Mouse (Mus musculus): ENCODE results near the gene Agtr2. TPM values are rescaled to one million over a fixed set of nuclear protein-coding genes. Genes with fewer than 3 reads are reported as not detected.
"Not testable (repeated sequence)": the region's sequence is repeated elsewhere in the genome, so short reads cannot be mapped to it uniquely, and the experiment has no call there.

Gene Agtr2
- polyA plus RNA-seq (2014; fragmentation: Nextera tagmentation; extraction: Ambion mirVana) = 5.0 and 6.4 TPM in 2 replicates

DNA sequence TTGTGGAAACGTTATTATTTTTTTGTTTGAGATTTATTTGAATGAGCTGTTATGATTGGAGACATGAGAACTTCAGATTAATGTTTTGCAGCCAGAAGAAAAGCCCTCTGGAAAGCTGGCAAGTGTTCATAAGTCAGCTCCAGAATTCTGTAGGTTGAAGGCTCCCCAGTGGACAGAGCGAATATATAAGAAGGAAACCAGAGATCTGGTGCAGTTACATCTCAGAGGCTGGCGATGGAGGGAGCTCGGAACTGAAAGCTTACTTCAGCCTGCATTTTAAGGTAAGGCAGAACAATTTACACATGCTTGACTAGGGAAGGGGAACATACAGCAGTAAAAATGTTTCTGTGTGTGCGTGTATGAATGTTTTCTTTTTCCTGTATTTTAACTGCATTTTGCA is at the start of gene Agtr2:
Gene Agtr2 (plus strand): TSS at position 131 of the 400 bp plus-strand sequence.
- H3K9me3 ChIP-seq (ENCODE audit: control insufficient read depth, low read length) = no peaks in the 10 kb centered on the region
- H3K4me1 ChIP-seq (replicated peaks; ENCODE audit: control insufficient read depth, insufficient read depth, low read length) = no peaks in the 10 kb centered on the region
- no peak within 1 kb of the TSS for H3K4me3 ChIP-seq (replicated peaks; ENCODE audit: low read length)
- H3K9ac ChIP-seq = no peak within 1 kb of the TSS
- ATAC-seq (ENCODE audit: low FRiP score) = no peak
- H3K4me2 ChIP-seq (replicated peaks) = 0 out of 2 replicates have a peak within 1 kb of the TSS, but pooled peaks have one; percentile 6
- H3K27me3 ChIP-seq (ENCODE audit: control insufficient read depth, insufficient read depth, low read length) = no peaks in the 10 kb centered on the region
- WGBS = 68% methylated on average over 5 of the region's 5 CpGs
- no peaks in the 10 kb centered on the region for H3K36me3 ChIP-seq (replicated peaks; ENCODE audit: control insufficient read depth, insufficient read depth)
- DNase-seq (ENCODE audit: low spot score) = no peak
- H3K27ac ChIP-seq = no peak within 1 kb of the TSS

DNA sequence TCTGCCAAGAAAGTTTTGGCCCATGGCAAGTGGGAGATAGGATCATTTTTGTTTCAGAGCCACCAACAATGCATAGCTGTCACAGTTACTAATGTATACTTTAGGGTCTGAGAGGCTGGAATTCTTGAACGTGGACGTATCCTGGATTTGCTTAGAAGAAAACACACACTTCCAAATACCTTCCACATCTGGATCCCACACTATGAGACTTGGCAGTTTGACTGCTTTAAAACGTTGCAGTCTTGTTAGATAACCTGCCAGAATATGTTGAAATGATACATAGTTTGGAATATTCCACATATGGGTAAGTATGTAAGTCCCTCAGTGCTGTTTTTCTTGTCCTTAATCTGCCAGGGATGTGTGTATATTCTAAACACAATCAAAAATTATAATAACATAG is 31.8 kb upstream of the Agtr2 start:
- ATAC-seq (ENCODE audit: low FRiP score) (no peak), DNase-seq (ENCODE audit: low spot score) (no peak)
- H3K4me2 ChIP-seq (replicated peaks) = no peak overlapping the region
- no peaks in the 10 kb centered on the region for H3K36me3 ChIP-seq (replicated peaks; ENCODE audit: control insufficient read depth, insufficient read depth)
- no peaks in the 10 kb centered on the region for H3K27me3 ChIP-seq (ENCODE audit: control insufficient read depth, insufficient read depth, low read length)
- H3K27ac ChIP-seq = no peak overlapping the region
- H3K9me3 ChIP-seq (ENCODE audit: control insufficient read depth, low read length) = no peaks in the 10 kb centered on the region
- no peak overlapping the region for H3K9ac ChIP-seq
- H3K4me3 ChIP-seq (replicated peaks; ENCODE audit: low read length) = no peak overlapping the region
- H3K4me1 ChIP-seq (replicated peaks; ENCODE audit: control insufficient read depth, insufficient read depth, low read length) = no peaks in the 10 kb centered on the region
- 66% methylated on average over 3 of the region's 3 CpGs for WGBS

DNA sequence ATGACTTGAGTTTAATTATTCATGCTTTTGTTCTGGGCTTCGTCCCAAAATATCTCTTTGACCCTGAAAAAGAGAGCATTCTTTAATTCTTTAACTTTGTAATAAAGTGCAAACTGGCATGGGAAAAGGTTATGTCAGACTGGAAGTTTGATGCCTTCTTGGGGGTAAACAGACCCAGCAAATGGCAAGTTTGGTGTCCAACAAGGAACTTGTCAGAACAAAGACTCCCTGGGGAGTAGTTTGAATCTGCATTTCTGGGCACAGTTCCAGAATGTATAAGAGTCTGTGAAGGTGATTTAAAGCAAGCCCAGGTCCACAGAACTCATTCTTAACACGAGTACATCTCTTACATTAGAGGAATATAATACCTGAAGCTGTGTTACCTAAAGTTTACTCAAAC is 3.8 kb downstream of the Agtr2 start:
- no peak overlapping the region for H3K27ac ChIP-seq
- H3K9me3 ChIP-seq (ENCODE audit: control insufficient read depth, low read length) = no peaks in the 10 kb centered on the region
- no peaks in the 10 kb centered on the region for H3K27me3 ChIP-seq (ENCODE audit: control insufficient read depth, insufficient read depth, low read length)
- ATAC-seq (ENCODE audit: low FRiP score) (no peak), DNase-seq (ENCODE audit: low spot score) (no peak)
- no peak overlapping the region for H3K4me3 ChIP-seq (replicated peaks; ENCODE audit: low read length)
- 58% methylated on average over 2 of the region's 2 CpGs for WGBS
- H3K4me1 ChIP-seq (replicated peaks; ENCODE audit: control insufficient read depth, insufficient read depth, low read length) = no peaks in the 10 kb centered on the region
- H3K36me3 ChIP-seq (replicated peaks; ENCODE audit: control insufficient read depth, insufficient read depth) = no peaks in the 10 kb centered on the region
- H3K4me2 ChIP-seq (replicated peaks) = no peak overlapping the region
- no peak overlapping the region for H3K9ac ChIP-seq

DNA sequence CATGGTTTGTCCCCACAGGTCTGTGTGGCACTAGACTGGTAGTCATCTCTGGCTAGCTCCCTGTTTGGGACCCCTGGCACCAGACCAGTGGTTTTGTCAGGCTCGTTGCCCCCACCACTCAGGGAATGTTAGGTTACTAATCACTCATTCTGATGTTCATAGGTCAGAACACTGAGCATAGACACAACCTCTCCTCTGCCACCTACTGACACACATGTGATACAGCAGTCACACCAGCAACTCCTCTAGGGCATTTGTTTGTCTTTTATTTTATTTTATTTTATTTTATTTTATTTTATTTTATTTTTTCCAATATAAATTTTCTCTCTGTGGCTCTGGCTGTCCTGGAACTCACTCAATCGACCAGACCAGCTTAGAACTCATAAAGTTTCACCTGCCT is 15.9 kb downstream of the Agtr2 start:
- DNase-seq (ENCODE audit: low spot score) (no peak), ATAC-seq (ENCODE audit: low FRiP score) (no peak)
- no peak overlapping the region for H3K9ac ChIP-seq
- 38% methylated on average over 2 of the region's 2 CpGs for WGBS
- H3K27ac ChIP-seq = no peak overlapping the region
- H3K4me1 ChIP-seq (replicated peaks; ENCODE audit: control insufficient read depth, insufficient read depth, low read length) = no peaks in the 10 kb centered on the region
- no peaks in the 10 kb centered on the region for H3K9me3 ChIP-seq (ENCODE audit: control insufficient read depth, low read length)
- no peaks in the 10 kb centered on the region for H3K36me3 ChIP-seq (replicated peaks; ENCODE audit: control insufficient read depth, insufficient read depth)
- H3K4me2 ChIP-seq (replicated peaks) = no peak overlapping the region
- H3K4me3 ChIP-seq (replicated peaks; ENCODE audit: low read length) = no peak overlapping the region
- H3K27me3 ChIP-seq (ENCODE audit: control insufficient read depth, insufficient read depth, low read length) = no peaks in the 10 kb centered on the region

- H3K4me1 ChIP-seq (replicated peaks; ENCODE audit: control insufficient read depth, insufficient read depth, low read length); H3K36me3 ChIP-seq (replicated peaks; ENCODE audit: control insufficient read depth, insufficient read depth); H3K9ac ChIP-seq; H3K27me3 ChIP-seq (ENCODE audit: control insufficient read depth, insufficient read depth, low read length); H3K27ac ChIP-seq; DNase-seq (ENCODE audit: low spot score); H3K4me3 ChIP-seq (replicated peaks; ENCODE audit: low read length); H3K9me3 ChIP-seq (ENCODE audit: control insufficient read depth, low read length); ATAC-seq (ENCODE audit: low FRiP score); H3K4me2 ChIP-seq (replicated peaks): not testable (repeated sequence)
- 77% methylated on average over 2 of the region's 2 CpGs for WGBS
Measured at GRCm38 (mm10) chrX:21507333-21507732, 23.0 kb downstream of the Agtr2 start.

- WGBS = 93% methylated on average over 4 of the region's 4 CpGs
- H3K4me2 ChIP-seq (replicated peaks) = no peak overlapping the region
- no peaks in the 10 kb centered on the region for H3K4me1 ChIP-seq (replicated peaks; ENCODE audit: control insufficient read depth, insufficient read depth, low read length)
- H3K36me3 ChIP-seq (replicated peaks; ENCODE audit: control insufficient read depth, insufficient read depth) = no peaks in the 10 kb centered on the region
- H3K27ac ChIP-seq = no peak overlapping the region
- H3K9me3 ChIP-seq (ENCODE audit: control insufficient read depth, low read length) = no peaks in the 10 kb centered on the region
- DNase-seq (ENCODE audit: low spot score) (no peak), ATAC-seq (ENCODE audit: low FRiP score) (no peak)
- H3K4me3 ChIP-seq (replicated peaks; ENCODE audit: low read length) = no peak overlapping the region
- no peaks in the 10 kb centered on the region for H3K27me3 ChIP-seq (ENCODE audit: control insufficient read depth, insufficient read depth, low read length)
- no peak overlapping the region for H3K9ac ChIP-seq
Measured at GRCm38 (mm10) chrX:21522590-21522989, 38.2 kb downstream of the Agtr2 start.

Other genes starting within 250 kb of the Agtr2 start
- not detected in 2 replicates for gene Slc6a14, start 230.4 kb downstream of the Agtr2 start, polyA plus RNA-seq (2014; fragmentation: Nextera tagmentation; extraction: Ambion mirVana)

All from hindbrain, embryonic 14.5 days (tissue).